Mouse (Mus musculus) stomach, postnatal 0 days (tissue): ENCODE data around the gene Foxn2.

Experiments used
- CTCF ChIP-seq: IDR thresholded peaks from 2 replicates; pipeline ENCODE4 v1.5.1; 2016; ENCODE audit warnings: antibody characterized with exemption, low read depth, mild to moderate bottlenecking, moderate library complexity
- EP300 ChIP-seq: optimal IDR thresholded peaks from 2 replicates; pipeline ENCODE3; 2016; ENCODE audit warnings: antibody characterized with exemption

- no peak for TF ChIP-seq CTCF
- TF ChIP-seq EP300: no peak
Observed at GRCm38 (mm10) chr17:88398090-88398489, 42.4 kb upstream of the Foxn2 start.
